Mouse (Mus musculus) embryo, embryonic 11.5 days (tissue): ENCODE results near the gene Prkn.

Experiments used
- DNase-seq: peaks from one replicate; pipeline ENCODE4 v3.0.0-alpha.2; 2012; ENCODE audit warnings: low read depth, low spot score

The Prkn gene

GRCm38 (mm10) chr17:11642328-11642727 lies 802.1 kb downstream of the Prkn start:
- no peak for DNase-seq

- DNase-seq = no peak
These were observed 803.8 kb downstream of the Prkn start for GRCm38 (mm10) chr17:11644016-11644415.

DNA sequence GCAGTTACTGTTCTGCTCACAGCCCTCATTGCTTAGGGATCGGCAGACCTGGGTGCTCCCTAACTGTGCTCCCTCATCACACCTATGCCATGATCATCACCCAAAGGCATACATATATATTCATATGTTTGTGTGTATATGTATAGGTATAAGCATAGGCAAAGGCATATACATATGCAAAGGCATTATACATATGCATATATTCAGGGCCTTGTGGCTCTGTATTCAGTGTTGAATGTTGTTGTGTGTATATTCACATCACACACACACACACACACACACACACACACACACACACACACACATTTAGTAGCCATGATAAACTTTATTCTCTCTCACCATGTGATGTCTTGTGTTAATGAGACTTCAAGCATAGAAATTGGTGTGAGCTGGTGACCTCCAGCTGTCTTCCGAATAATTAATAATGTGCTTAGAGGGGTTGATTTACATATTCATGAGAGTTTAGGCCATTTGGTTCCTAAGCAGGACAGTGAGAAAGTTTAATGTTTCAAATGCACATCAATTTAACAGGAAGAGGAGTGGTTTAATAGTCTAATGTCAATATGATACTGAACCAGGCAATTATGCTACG lies 804.8 kb downstream of the Prkn start:
- no peak for DNase-seq

GRCm38 (mm10) chr17:11656397-11656796 lies 816.2 kb downstream of the Prkn start:
- DNase-seq = no peak

- DNase-seq = no peak
These were observed 816.7 kb downstream of the Prkn start for GRCm38 (mm10) chr17:11656878-11657277.

GRCm38 (mm10) chr17:11661898-11662297 lies 821.7 kb downstream of the Prkn start:
- DNase-seq = no peak

- no peak for DNase-seq
These were observed 823.3 kb downstream of the Prkn start for GRCm38 (mm10) chr17:11663437-11663836.

DNA sequence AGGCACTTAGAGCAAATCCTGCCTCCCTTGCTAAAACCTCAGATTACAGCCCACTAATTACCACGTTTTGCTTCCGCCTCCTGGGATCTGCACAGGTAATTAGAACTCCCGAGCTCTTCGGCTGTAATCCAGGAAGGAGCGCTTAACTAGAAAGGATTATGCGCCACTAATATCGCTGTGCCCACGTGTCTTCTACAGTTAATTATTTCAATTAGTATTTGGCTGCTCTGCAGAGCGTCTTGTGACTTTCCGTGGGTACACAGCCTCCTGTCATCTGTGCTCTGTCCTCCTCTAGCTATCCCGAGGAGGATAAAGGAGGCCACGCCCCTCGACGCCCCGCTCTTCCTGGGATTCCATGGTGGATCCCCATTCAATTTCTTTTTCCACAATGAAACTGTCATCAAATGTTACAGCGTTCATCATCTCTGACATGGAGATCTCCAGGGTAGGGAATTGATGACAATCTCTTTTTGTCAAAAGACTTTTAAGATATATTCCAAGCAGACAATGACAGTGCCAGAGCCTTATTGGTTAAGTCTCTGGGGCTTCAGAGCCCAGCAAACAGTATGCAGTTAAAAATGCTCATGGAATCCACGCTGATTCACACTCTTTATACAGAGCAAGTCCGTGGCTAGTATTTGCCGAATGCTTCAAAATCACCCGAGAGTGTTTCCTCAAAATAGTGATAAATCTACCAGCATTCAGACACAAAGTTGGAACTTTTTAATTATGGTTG lies 824.6 kb downstream of the Prkn start:
- DNase-seq = no peak

DNA sequence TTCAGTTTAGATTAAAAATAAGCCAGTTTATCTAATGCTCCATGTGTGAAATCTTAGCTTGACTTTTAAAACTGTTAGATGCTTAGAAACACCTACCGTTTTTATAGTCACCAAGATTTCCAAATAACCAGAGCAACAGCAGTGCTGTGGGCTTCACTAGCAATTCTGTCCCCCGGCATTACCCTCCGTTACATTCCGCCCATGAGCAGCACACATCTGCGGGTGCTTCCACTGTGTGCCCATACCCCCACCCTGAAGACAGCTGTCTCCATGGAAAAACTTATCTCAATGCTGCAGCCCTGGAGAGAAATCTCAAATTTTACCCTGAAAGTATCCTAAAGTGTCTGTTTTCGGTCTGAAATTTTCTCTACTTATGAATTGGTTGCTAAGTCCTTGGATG lies 839.5 kb downstream of the Prkn start:
- no peak for DNase-seq

DNA sequence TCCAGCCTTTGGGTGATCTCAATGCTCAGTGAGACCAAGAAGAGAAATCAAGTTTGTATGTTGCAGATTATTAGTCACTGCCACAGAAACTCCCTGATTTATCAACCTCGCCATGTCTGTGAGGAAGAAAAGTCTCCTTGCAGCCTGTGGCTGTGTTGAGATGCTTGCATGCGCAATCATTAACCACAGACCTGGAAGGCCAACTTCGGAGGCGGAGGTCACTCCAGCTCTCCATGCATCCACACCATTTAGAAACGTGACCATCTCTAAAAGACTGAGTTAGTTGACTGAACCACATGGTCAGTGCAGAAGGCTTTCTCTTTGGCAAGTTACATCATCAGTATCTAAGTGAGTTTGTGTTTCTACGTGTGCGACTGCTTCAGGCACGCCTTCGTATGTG lies 840.3 kb downstream of the Prkn start:
- no peak for DNase-seq

- no peak for DNase-seq
These were observed 841.7 kb downstream of the Prkn start for GRCm38 (mm10) chr17:11681825-11682372.

GRCm38 (mm10) chr17:11705005-11705404 lies 864.8 kb downstream of the Prkn start:
- no peak for DNase-seq

DNA sequence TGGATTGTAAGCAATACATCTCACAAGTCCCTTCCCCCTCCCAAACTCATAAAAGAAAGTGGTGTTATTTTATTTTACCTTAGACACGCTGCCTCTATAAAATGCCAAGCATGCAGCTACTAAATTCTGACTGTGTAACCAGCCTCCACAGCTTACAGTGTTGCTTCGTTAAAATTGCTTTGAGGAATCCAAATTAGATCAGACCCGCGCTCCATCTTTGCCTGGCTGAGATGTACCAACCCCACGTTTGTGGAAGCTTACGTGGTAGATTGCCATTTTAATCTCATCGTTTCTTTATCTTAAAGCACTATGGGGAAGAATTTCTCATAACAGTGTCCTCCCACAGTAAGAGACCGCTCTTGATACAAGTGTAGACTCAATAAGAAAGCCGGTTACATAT lies 865.6 kb downstream of the Prkn start:
- DNase-seq = no peak

DNA sequence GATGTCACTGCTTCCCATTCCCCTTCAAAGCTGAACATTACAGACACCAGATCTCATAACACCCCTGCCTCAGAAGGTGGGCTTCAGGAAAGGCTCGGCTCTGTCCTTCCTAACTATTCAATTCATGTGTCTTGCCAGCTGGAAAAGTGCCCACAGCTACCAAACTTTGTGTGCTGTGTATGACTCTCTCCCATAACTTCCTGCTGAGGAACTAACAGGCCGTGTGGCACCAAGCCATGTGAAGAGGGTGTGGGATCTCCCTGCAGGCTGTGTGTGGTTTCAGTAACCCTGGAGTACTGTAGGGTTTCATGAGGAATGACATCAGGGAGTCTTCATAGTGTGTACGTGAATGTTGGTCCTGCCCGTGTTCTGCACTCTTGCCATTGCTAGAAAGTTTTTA lies 871.9 kb downstream of the Prkn start:
- no peak for DNase-seq

DNA sequence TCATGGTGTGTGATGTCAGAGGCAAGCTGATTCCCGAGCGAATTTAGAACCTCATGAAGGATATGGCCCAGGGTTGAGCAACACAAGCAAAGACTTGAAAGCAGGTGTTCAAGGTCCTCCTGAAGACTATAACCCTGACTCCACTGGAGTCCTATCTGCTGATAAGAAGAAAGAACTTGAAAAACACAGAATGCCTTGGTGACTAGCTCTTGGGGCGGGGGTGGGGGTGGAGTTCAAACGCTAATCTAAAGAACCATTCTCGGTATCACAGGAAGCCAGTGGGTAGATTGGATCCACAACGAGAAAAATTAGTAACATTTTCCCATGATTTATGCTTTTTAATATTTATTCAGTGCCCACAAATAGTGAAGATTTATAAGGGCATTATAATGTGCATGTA lies 879.6 kb downstream of the Prkn start:
- DNase-seq = no peak

DNA sequence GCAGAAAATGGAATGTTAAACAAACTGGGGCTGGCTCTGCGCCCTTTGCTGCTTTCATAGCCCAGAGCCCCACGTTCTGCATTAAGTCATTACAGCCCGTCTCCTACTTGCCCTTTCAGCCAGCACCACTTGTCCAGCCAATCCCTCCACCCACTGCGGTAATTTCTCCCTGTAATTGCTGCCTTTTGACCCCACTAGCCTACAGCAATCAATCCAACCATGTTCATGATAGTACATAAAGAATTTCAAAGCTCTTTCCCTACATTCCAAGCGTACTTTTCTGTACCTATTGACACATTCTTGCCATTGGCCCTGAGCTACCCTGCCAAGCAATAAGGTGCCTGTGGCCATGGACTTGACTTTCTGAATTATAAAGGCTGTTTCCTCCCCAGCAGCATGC lies 881.7 kb downstream of the Prkn start:
- DNase-seq = no peak

GRCm38 (mm10) chr17:11722478-11722877 lies 882.3 kb downstream of the Prkn start:
- no peak for DNase-seq

- no peak for DNase-seq
These were observed 884.0 kb downstream of the Prkn start for GRCm38 (mm10) chr17:11724135-11724534.

GRCm38 (mm10) chr17:11727101-11727500 lies 886.9 kb downstream of the Prkn start:
- DNase-seq = no peak

- DNase-seq = no peak
These were observed 888.1 kb downstream of the Prkn start for GRCm38 (mm10) chr17:11728294-11728693.

DNA sequence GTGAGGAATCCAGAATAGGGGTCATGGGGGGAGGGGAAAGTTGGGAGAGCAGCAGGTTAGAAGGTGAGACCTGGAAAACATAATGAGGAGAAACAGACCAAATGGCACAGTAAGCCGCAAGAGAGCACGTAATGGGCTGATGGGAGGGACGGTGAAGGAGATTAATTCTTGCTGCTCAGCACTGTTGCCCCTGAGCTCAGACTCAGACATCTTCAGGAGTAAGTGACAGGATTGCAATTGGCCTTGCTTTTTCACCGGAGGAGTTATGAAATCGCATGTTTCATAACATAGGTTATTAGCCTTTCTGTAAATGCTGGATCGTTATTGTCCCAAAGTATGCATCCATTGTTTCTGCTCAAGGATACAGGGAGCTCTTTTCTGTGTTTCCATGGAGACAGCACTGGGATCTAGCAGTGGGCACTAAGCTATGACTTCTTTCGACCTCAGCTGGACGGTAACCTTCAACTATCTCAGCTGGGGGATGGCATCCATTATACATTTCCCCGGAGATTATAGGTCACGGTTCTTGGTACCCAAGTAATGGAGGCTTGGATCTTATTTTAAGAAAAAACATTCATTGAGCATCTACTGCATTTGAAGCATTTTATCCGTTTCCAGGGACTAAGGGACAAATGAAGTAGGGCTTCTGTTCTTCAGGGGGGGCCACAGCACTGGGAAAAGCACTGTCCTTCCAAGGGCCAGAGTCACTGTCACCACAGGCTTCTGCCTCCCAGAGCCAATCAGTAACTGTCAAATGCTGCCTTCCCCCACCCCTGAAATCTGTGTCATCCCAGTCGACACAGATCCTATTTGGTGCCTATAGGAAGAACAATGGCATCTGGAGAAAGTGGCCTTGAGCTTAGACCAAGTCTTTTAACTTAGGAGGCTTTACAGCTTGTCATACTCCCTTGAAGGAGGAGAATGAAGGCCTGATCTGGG lies 890.7 kb downstream of the Prkn start:
- no peak for DNase-seq
